Mouse (Mus musculus): ENCODE data around the gene Nhp2.

DNA sequence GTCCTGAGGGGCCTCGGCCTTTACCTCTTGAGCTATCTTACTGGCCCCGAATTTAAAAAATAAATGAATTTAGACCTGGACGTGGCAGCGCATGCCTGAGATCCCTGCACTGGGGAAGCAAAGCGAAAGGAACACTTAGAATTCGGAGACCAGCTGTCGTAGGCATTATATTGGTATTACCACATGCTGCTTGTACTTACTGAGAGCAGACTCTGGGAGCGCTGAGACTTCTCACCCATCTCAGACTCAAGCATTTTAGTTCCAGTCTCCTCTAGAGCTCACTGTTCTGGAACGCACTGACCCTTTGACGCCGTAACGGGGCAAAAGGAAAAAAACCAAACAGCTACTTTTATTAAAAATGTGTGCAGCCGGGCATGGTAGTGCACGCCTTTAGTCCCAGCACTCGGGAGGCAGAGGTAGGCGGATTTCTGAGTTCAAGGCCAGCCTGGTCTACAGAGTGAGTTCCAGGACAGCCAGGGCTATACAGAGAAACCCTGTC is 42.4 kb downstream of the Nhp2 start:
- TF ChIP-seq CTCF (IDR thresholded peaks at IDR 0.05; ENCODE audit: low read depth) (no peak), EP300 (IDR thresholded peaks at IDR 0.05; ENCODE audit: low read depth) (no peak)

Data from liver, embryonic 14.5 days (tissue).